26 mouse cellular contexts compared by ENCODE assay signal in the genomic region with DNA sequence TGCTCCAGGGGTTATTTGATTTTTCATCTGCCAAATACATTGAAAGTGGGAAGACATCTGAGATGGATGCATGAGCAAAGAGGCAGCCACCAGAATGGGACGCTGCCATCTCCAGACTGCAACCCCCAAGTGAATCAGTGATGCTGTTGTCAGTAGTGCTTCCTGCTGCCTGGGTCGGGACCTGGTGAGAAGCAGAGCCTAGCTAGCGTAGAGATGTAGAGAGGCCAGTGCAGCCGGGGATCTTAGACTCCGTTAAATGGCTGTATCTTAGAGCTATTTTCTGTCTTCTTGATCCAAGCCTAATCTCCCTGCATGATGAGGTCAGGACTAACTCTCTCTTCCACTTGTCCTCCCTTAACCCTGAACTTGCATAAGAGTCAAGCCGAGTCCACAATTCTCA. TPM values are rescaled to one million over a fixed set of nuclear protein-coding genes. Genes with fewer than 3 reads are reported as not detected.
"Had no signal": no experiment of that assay in that cellular context is flagged by ENCODE, and none has a peak within 500 bp of the region (broad histone marks: within the 10 kb centered on the region; RNA-seq: fewer than 3 reads in every experiment).

No protein-coding gene starts in this region.

- DNase-seq: cerebellum, adult 18-20 months; cerebellum, adult 2 months; cerebellum, adult 8-10 months; cerebellum, adult 9-10 months; cerebellum, adult 9-11 months; cerebellum, postnatal 10 days; cerebellum, postnatal 14 days; cerebellum, postnatal 25 days; cerebellum, postnatal 36 days; embryo, embryonic 11 days; forebrain, postnatal 0 days; gastrocnemius, postnatal 10 days; gastrocnemius, postnatal 14 days; gastrocnemius, postnatal 25 days; gastrocnemius, postnatal 36 days; heart, adult 18-20 months; heart, adult 2 months had no signal

- H3K4me3 ChIP-seq: embryonic facial prominence, embryonic 10.5 days; embryonic facial prominence, embryonic 12.5 days; embryonic facial prominence, embryonic 13.5 days; embryonic facial prominence, embryonic 15.5 days; erythroblast, embryonic 14.5 days; forebrain, embryonic 10.5 days; forebrain, embryonic 12.5 days; forebrain, embryonic 13.5 days; forebrain, embryonic 15.5 days; heart, adult 2 months had no signal

- H3K27ac ChIP-seq: embryonic facial prominence, embryonic 10.5 days; embryonic facial prominence, embryonic 12.5 days; embryonic facial prominence, embryonic 13.5 days; embryonic facial prominence, embryonic 15.5 days; forebrain, embryonic 10.5 days; forebrain, embryonic 12.5 days; forebrain, embryonic 13.5 days; forebrain, embryonic 15.5 days; heart, adult 2 months had no signal

- H3K4me1 ChIP-seq: embryonic facial prominence, embryonic 12.5 days; embryonic facial prominence, embryonic 15.5 days had no signal

- H3K36me3 ChIP-seq: embryonic facial prominence, embryonic 10.5 days; embryonic facial prominence, embryonic 12.5 days; embryonic facial prominence, embryonic 13.5 days; embryonic facial prominence, embryonic 15.5 days; forebrain, embryonic 10.5 days; forebrain, embryonic 12.5 days; forebrain, embryonic 15.5 days had no signal

- H3K27me3 ChIP-seq: embryonic facial prominence, embryonic 12.5 days; embryonic facial prominence, embryonic 13.5 days; embryonic facial prominence, embryonic 15.5 days; forebrain, embryonic 12.5 days; forebrain, embryonic 13.5 days; forebrain, embryonic 15.5 days had no signal

RNA-seq across cellular contexts. Expression of a gene that starts 11.2 kb away (rescaled TPM):
- polyA plus RNA-seq: erythroblast, embryonic 14.5 days had no signal
